Mouse (Mus musculus) limb, embryonic 15.5 days (tissue): Measurements from ENCODE around the gene Dpp3. TPM values are rescaled to one million over a fixed set of nuclear protein-coding genes. Genes with fewer than 3 reads are reported as not detected.
"Not testable (repeated sequence)": the region's sequence is repeated elsewhere in the genome, so short reads cannot be mapped to it uniquely, and the experiment has no call there.

Experiments used
- ATAC-seq: fragments of 200-750 bp; cut with Nextera tagmentation; 2 replicates; pipeline ENCODE4 v1.8.0; 2017; ENCODE audit warnings: low read depth, moderate TSS enrichment; ENCODE audit not compliant: insufficient number of reproducible peaks, low FRiP score, low TSS enrichment
- H3K27ac ChIP-seq: fragments of 300-500 bp; sonication (generic); 2 replicates; pipeline ENCODE4 v1.5.1; 2015; ENCODE audit warnings: moderate library complexity, mild to moderate bottlenecking, inconsistent platforms
- H3K27me3 ChIP-seq: fragments of 300-500 bp; sonication (generic); 2 replicates; pipeline ENCODE4 v1.6.1; 2015; ENCODE audit warnings: inconsistent platforms
- H3K36me3 ChIP-seq: fragments of 300-500 bp; sonication (generic); 2 replicates; pipeline ENCODE4 v1.6.1; 2015; ENCODE audit warnings: inconsistent platforms
- H3K4me1 ChIP-seq: fragments of 300-500 bp; sonication (generic); 2 replicates; pipeline ENCODE4 v1.6.1; 2015; ENCODE audit warnings: inconsistent platforms
- H3K4me2 ChIP-seq: fragments of 300-500 bp; sonication (generic); 2 replicates; pipeline ENCODE4 v1.6.1; 2015; ENCODE audit warnings: mild to moderate bottlenecking, inconsistent platforms
- H3K4me3 ChIP-seq: fragments of 300-500 bp; sonication (generic); 2 replicates; pipeline ENCODE4 v1.5.1; 2015; ENCODE audit warnings: mild to moderate bottlenecking, inconsistent platforms
- H3K9ac ChIP-seq: fragments of 300-500 bp; sonication (generic); 2 replicates; pipeline ENCODE4 v1.6.1; 2015; ENCODE audit warnings: inconsistent platforms
- H3K9me3 ChIP-seq: fragments of 300-500 bp; sonication (generic); 2 replicates; pipeline ENCODE4 v1.6.1; 2016; ENCODE audit warnings: inconsistent platforms
- WGBS: fragments of 180-500 bp; shearing (Covaris S2); methylation state at CpG from one replicate; pipeline ENCODE4 v1.1.7; 2015; 5-methylcytosine and 5-hydroxymethylcytosine counted together
- polyA plus RNA-seq: library from polyadenylated mRNA; unstranded; fragments of >200 nt; fragmentation: Nextera tagmentation; extraction: Ambion mirVana; gene quantifications from 2 replicates; pipeline ENCODE4 v1.2.1, GENCODE M21; 2015

The Dpp3 gene
- polyA plus RNA-seq, 1 experiment from 2014 or later = 127 TPM

GRCm38 (mm10) chr19:4889791-4890190 is 38.3 kb downstream of the Dpp3 start:
- Histone ChIP-seq H3K27me3 (no peaks in the 10 kb centered on the region), H3K4me3 (no peak overlapping the region), H3K4me1 (no peaks in the 10 kb centered on the region), H3K9ac (no peak overlapping the region), H3K9me3 (no peaks in the 10 kb centered on the region), H3K36me3 (peaks cover 26% of the 10 kb centered on the region), H3K4me2 (no peak overlapping the region), H3K27ac (no peak overlapping the region)
- WGBS = 79% methylated on average over 10 of the region's 10 CpGs
- no peak for ATAC-seq

GRCm38 (mm10) chr19:4883961-4884360 is 44.1 kb downstream of the Dpp3 start:
- Histone ChIP-seq H3K4me2 (no peak overlapping the region), H3K9ac (no peak overlapping the region), H3K27ac (no peak overlapping the region), H3K4me1 (peaks cover 11% of the 10 kb centered on the region), H3K36me3 (no peaks in the 10 kb centered on the region), H3K9me3 (no peaks in the 10 kb centered on the region), H3K4me3 (no peak overlapping the region), H3K27me3 (no peaks in the 10 kb centered on the region)
- ATAC-seq = no peak
- 78% methylated on average over 4 of the region's 4 CpGs for WGBS

DNA sequence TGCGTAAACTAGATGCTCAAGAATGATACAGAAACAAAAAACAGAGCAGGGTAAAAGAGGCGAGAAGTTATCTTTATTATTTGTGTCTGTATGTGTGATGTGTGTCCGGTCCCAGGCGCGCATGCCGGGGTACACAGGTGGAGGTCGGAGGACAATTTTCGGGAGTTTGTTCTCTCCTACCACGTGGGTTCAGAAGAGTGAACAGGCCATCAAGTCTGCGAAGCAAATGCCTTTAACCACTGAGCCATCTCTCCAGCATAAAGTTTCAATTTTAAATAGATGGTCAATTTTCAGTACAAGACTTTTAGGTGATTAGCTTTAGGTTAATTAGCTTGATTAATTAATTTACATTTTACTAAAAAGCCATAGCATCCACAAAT is 48.8 kb downstream of the Dpp3 start:
- WGBS = 41% methylated on average over 10 of the region's 10 CpGs
- Histone ChIP-seq H3K27ac (no peak overlapping the region), H3K4me1 (peaks cover 29% of the 10 kb centered on the region), H3K27me3 (no peaks in the 10 kb centered on the region), H3K36me3 (no peaks in the 10 kb centered on the region), H3K4me3 (peak overlapping the region; percentile 81), H3K4me2 (peak overlapping the region; percentile 92), H3K9me3 (no peaks in the 10 kb centered on the region), H3K9ac (no peak overlapping the region)
- ATAC-seq = no peak

DNA sequence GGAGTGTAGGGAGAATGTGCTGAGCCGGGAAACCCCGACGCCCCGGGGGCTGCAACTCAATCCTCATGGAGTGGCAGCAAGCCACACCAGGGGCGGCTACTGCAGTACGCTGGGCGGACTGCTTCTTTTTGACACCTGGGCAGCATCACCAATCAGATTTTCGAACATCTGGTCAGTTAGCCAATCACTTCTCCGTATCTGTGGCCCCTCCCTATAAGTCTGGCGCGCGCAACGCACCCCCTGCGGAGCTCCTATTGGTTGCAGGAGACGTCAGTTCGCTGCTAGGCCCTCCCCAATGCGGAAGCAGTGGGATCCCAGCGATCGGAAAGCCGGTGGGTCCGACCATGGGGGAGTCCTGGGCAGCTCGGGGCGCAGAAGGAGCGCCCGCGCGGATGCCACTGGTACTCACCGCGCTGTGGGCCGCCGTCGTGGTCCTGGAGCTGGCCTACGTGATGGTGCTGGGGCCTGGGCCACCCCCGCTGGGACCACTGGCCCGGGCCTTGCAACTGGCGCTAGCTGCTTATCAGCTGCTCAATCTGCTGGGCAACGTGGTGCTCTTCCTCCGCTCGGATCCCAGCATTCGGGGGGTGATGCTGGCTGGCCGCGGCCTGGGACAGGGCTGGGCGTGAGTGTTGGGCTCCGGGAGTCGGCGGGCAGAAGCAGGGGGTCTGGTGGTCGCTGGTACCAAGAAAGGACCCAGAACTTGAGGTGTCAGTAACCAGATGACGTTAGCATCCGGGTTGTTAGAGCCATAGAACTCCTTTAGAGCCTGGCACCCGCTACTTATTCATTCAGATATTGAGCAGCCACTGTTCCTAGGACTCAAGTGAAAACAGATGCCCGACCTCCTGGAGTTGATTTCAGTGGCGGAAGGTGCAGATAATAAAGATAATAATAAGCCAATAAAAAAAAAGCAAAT is 49.4 kb downstream of the Dpp3 start, which contains the start of gene Zdhhc24:
Gene Zdhhc24, plus strand, starts transcription at position 264 of the 919 bp plus-strand sequence.
- Histone ChIP-seq H3K36me3 (no peaks in the 10 kb centered on the region), H3K4me1 (peaks cover 29% of the 10 kb centered on the region), H3K9me3 (no peaks in the 10 kb centered on the region), H3K4me2 (peak within 1 kb of the TSS; percentile 92), H3K27me3 (no peaks in the 10 kb centered on the region), H3K9ac (peak within 1 kb of the TSS; percentile 93), H3K4me3 (peak within 1 kb of the TSS; percentile 81), H3K27ac (peak within 1 kb of the TSS; percentile 71)
- ATAC-seq = peak; percentile 96
- WGBS = under 1% methylated on average over 52 of the region's 52 CpGs

GRCm38 (mm10) chr19:4877785-4878184 is 50.3 kb downstream of the Dpp3 start, which contains the start of gene Actn3:
Gene Actn3, minus strand, starts transcription at chr19:4877909.
- H3K4me3 ChIP-seq = peak within 1 kb of the TSS; percentile 81
- H3K27me3 ChIP-seq = no peaks in the 10 kb centered on the region
- ATAC-seq = no peak
- 1% methylated on average over 17 of the region's 17 CpGs for WGBS
- no peaks in the 10 kb centered on the region for H3K9me3 ChIP-seq
- peak within 1 kb of the TSS; percentile 93 for H3K9ac ChIP-seq
- H3K27ac ChIP-seq = peak within 1 kb of the TSS; percentile 71
- peak within 1 kb of the TSS; percentile 92 for H3K4me2 ChIP-seq
- no peaks in the 10 kb centered on the region for H3K36me3 ChIP-seq
- H3K4me1 ChIP-seq = peaks cover 29% of the 10 kb centered on the region

- H3K4me2 ChIP-seq = no peak overlapping the region
- peaks cover 29% of the 10 kb centered on the region for H3K4me1 ChIP-seq
- WGBS = 59% methylated on average over 3 of the region's 3 CpGs
- H3K9me3 ChIP-seq = no peaks in the 10 kb centered on the region
- no peak overlapping the region for H3K4me3 ChIP-seq
- no peak for ATAC-seq
- H3K27me3 ChIP-seq = no peaks in the 10 kb centered on the region
- H3K9ac ChIP-seq = no peak overlapping the region
- H3K36me3 ChIP-seq = no peaks in the 10 kb centered on the region
- H3K27ac ChIP-seq = no peak overlapping the region
Measured at GRCm38 (mm10) chr19:4876755-4877154, 51.3 kb downstream of the Dpp3 start.

- no peaks in the 10 kb centered on the region for H3K9me3 ChIP-seq
- no peak overlapping the region for H3K9ac ChIP-seq
- 75% methylated on average over 2 of the region's 4 CpGs for WGBS
- no peak overlapping the region for H3K4me3 ChIP-seq
- peaks cover 29% of the 10 kb centered on the region for H3K4me1 ChIP-seq
- ATAC-seq = no peak
- H3K36me3 ChIP-seq = no peaks in the 10 kb centered on the region
- H3K27ac ChIP-seq = no peak overlapping the region
- no peak overlapping the region for H3K4me2 ChIP-seq
- H3K27me3 ChIP-seq = no peaks in the 10 kb centered on the region
Measured at GRCm38 (mm10) chr19:4876241-4876640, 51.8 kb downstream of the Dpp3 start.

DNA sequence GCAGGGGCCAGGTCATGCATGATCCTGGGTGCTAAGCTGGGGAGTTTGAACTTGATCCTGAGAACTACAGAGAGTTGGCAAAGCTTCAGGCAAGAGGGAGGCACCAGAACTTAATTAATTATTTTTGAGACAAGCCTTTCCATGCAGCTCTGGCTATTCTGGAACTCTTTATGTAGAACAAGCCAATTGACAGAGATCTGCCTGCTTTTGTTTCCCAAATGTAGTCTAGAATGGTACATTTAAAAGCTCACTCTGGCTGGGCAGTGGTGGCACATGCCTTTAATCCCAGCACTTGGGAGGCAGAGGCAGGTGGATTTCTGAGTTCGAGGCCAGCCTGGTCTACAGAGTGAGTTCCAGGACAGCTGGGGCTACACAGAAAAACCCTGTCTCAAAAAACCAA is 53.5 kb downstream of the Dpp3 start:
- H3K9me3 ChIP-seq, H3K4me2 ChIP-seq, ATAC-seq, H3K27me3 ChIP-seq, H3K4me3 ChIP-seq, H3K36me3 ChIP-seq, H3K27ac ChIP-seq, H3K9ac ChIP-seq: not testable (repeated sequence)
- 74% methylated on average over 1 of the region's 1 CpGs for WGBS
- H3K4me1 ChIP-seq = peaks cover 22% of the 10 kb centered on the region

DNA sequence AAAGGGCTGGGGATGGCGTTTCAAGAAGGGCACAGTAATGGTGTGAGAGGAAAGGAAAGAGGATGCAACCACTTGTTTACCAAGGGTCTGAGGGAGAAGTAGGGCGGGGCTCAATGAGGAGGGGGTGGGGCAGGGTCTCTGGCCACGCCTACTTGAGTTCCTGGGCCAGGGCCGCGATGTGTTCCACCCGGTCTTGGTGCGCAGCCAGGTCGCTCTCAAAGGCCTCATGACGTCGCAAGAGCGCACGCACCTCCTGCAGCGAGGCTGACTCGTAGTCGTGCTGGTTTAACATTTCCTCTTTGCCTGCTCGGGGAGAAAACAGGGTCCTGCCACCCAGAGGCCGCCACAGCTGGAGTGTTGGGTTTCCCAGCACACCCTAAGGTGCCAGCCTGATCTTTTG is 62.9 kb downstream of the Dpp3 start:
- Histone ChIP-seq H3K36me3 (0 out of 2 replicates have a peak, but pooled peaks cover 7% of the 10 kb centered on the region), H3K9ac (no peak overlapping the region), H3K4me1 (peaks cover 6% of the 10 kb centered on the region), H3K9me3 (no peaks in the 10 kb centered on the region), H3K4me3 (0 out of 2 replicates have a peak overlapping the region, but pooled peaks have one; percentile 9), H3K27ac (no peak overlapping the region), H3K27me3 (peaks cover 16% of the 10 kb centered on the region), H3K4me2 (peak overlapping the region; percentile 24; the same call in 1 of the 2 replicates)
- WGBS = 6% methylated on average over 17 of the region's 17 CpGs
- 0 out of 2 replicates have a peak, but pooled peaks have one; percentile 17 for ATAC-seq

GRCm38 (mm10) chr19:4863048-4863447 is 65.0 kb downstream of the Dpp3 start:
- H3K9ac ChIP-seq = no peak overlapping the region
- H3K9me3 ChIP-seq = no peaks in the 10 kb centered on the region
- H3K27me3 ChIP-seq = peaks cover 16% of the 10 kb centered on the region
- ATAC-seq = no peak
- H3K4me2 ChIP-seq = no peak overlapping the region
- H3K27ac ChIP-seq = no peak overlapping the region
- peaks cover 6% of the 10 kb centered on the region for H3K4me1 ChIP-seq
- H3K4me3 ChIP-seq = no peak overlapping the region
- 0 out of 2 replicates have a peak, but pooled peaks cover 11% of the 10 kb centered on the region for H3K36me3 ChIP-seq
- WGBS = 75% methylated on average over 6 of the region's 6 CpGs

DNA sequence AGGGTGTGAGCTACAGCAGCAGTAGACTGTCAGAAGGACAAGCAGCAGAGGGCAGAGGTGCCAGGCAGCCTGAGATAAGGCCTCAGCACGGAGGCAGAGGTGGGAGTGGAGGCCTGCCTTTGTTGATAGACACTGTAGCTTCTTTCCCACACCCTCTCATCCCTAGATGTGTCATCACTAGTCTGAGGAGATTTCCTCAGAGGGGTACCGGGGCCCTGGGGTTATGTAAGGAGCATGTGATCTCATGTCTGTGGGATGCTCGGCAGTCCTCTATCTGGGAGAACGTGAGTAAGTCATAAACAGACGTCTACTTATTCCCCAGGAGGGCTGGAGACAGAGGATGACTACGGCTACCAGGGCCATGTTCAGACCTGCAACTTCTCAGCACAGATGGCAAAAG is 69.0 kb downstream of the Dpp3 start:
- Histone ChIP-seq H3K4me3 (no peak overlapping the region), H3K9ac (no peak overlapping the region), H3K27me3 (no peaks in the 10 kb centered on the region), H3K36me3 (0 out of 2 replicates have a peak, but pooled peaks cover 11% of the 10 kb centered on the region), H3K27ac (no peak overlapping the region), H3K9me3 (no peaks in the 10 kb centered on the region), H3K4me1 (peaks cover 14% of the 10 kb centered on the region), H3K4me2 (no peak overlapping the region)
- ATAC-seq = no peak
- 61% methylated on average over 6 of the region's 6 CpGs for WGBS
